Mouse (Mus musculus) layer of hippocampus, adult 9-10 months (tissue): ENCODE measurements around the gene Gm10376.
"Not testable (repeated sequence)": the region's sequence is repeated elsewhere in the genome, so short reads cannot be mapped to it uniquely, and the experiment has no call there.

Source experiments
- DNase-seq: peaks from one replicate; pipeline ENCODE4 v3.0.0; 2022; ENCODE audit warnings: low spot score

Gm10376 gene

DNA sequence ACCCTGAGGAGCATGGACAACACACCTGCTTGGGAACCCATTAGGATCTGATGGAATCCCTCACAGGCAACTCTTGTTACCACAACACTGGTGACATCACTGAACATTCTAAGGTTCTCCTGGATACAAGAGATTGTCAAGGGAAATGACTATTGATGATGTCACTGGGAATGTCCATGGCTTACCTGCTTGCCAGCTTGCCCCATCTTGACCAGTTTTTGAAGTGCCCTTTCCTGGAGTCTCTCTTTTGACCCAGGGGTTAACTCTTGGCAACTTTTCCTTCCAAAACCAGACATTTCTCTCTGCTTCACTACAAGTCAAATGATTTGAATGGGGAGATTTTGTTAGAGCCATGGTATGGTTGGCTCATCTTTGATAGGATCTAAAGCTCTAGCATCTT, at the start of gene Gm10376:
Gm10376 (minus strand) TSS at position 101 of the 400 bp plus-strand sequence.
- DNase-seq: not testable (repeated sequence)

DNA sequence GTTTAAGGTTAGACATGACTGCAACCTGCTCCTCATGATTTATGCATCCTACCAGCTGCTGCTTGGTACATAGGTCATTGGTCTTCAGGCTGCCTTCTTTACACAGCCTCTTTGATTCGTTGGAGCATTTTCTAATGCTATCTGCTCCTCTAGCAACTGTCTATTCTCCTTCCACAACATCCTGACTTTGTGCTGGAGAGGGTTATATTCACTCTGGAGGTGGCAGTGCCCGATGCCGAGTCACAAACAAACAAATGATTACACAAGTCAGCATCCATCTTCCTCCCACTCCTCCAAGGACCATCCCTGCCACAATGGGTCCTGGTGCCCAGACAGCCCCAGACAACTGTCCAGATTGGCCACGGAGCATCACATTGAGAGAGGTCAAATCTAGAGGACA, 44.8 kb upstream of the Gm10376 start:
- DNase-seq: not testable (repeated sequence)

DNA sequence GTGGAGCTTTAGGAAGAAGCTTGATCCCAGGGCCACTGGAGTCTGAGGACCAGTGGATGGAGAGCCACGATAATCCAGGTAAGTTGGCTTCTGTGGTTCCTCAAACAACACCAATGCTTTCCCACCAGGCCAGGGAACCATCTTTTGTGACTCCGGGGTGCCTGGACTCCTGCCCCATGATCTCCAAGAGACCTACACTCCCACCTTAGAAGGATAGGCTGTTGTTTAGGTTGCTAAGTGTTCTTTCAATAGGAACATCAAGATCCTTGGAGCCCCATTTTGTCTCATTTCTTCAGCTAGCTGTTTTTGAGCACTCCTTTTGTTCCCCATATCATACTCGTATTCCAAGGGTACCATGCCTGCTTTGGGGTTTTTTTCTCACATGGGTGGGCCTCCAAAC, 42.6 kb upstream of the Gm10376 start:
- DNase-seq: not testable (repeated sequence)

DNA sequence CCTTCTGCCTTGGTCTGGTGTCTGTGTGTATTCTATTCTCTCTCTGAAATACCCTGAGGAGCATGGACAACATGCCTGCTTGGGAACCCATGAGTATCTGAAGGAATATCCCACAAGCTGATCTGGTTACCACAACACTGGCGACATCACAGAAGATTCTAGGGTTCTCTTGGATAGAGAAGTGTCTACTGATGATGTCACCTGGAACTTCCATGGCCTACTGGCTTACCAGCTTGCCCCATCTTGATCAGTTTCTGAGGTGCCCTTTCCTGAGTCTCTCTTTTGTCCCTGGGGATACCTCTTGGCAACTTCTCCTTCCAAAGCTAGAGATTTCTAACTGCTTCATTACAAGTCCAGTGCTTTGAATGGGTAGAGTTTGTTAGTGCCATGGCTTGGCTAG, 21.9 kb downstream of the Gm10376 start, which contains the start of gene Gm8082:
Gm8082 (minus strand) TSS at position 101 of the 400 bp plus-strand sequence.
- DNase-seq: not testable (repeated sequence)
